Mouse (Mus musculus) G1E (cell line): ENCODE measurements at regions not wholly inside any gene's neighbourhood (a gene's known extent, or its start where the extent isn't known, plus 50 kb on each side); places are given as distances from the start of the nearest gene placed in this dataset.

Source experiments
- CTCF ChIP-seq: IDR thresholded peaks from 2 replicates; pipeline ENCODE4 v1.5.1; 2012; ENCODE audit warnings: low read depth, low read length, inconsistent platforms, mixed read lengths
- GATA1 ChIP-seq: IDR thresholded peaks from 2 replicates; pipeline ENCODE4 v1.6.1; 2012; ENCODE audit warnings: borderline replicate concordance, low read length, inconsistent platforms, mixed read lengths

- TF ChIP-seq CTCF, result no peak
- TF ChIP-seq GATA1, result no peak
These were observed 227.3 kb upstream of the Krr1 start for GRCm38 (mm10) chr10:111745116-111745515.
